Mouse (Mus musculus) spleen, adult 2 months (tissue): ENCODE measurements around the gene Tbx22.

ENCODE experiments used
- CTCF ChIP-seq: fragments of 200-500 bp; IDR thresholded peaks from 2 replicates; pipeline ENCODE4 v1.5.1; 2011; ENCODE audit warnings: mild to moderate bottlenecking, inconsistent platforms; ENCODE audit not compliant: insufficient read depth, insufficient read length, insufficient replicate concordance; ENCODE audit errors: extremely low read depth
- POLR2A ChIP-seq: fragments of 200-500 bp; IDR thresholded peaks from 2 replicates; pipeline ENCODE4 v1.6.1; 2011; ENCODE audit warnings: low read depth, low read length, inconsistent platforms

GRCm38 (mm10) chrX:107723541-107723940, 55.8 kb downstream of the Tbx22 start:
- TF ChIP-seq POLR2A (no peak), CTCF (no peak)
